Mouse (Mus musculus): ENCODE data around the gene Rbfox3. TPM values are rescaled to one million over a fixed set of nuclear protein-coding genes. Genes with fewer than 3 reads are reported as not detected.

Rbfox3 gene
- polyA plus RNA-seq, 1 experiment from 2014 or later, result 11.7 TPM

DNA sequence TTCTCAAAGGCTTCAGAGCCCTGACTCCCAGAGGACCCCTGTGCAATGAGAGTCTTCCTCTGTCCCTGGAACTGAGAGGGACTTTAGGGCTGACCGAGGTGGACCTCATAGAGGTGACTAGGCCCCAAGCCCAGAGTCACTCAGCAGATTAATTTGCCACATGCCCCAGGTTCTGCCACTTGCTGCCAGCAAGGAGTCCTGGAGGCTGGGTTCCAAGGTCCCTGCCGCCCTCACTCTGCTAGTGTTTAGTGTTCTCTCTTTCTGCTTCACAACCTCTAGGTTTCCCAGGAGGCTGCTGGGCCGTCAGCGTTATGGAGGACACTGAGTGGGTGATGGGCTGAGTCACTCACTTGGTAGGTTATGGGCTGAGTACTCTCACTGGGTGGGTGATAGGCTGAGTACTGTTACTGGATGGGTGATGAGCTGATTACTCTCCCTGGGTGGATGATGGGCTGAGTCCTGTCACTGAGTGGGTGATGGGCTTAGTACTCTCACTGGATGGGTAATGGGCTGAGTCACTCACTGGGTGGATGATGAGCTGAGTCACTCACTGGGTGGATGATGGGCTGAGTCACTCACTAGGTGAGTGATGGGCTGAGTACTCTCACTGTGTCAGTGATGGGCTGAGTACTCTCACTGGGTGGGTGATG lies 387.8 kb downstream of the Rbfox3 start:
- H3K27me3 ChIP-seq (ENCODE audit: insufficient read depth, poor library complexity, severe bottlenecking), result peaks cover 5% of the 10 kb centered on the region; the same call in 1 of the 2 replicates
- no peaks in the 10 kb centered on the region for H3K9me3 ChIP-seq
- H3K4me1 ChIP-seq (replicated peaks), result peaks cover 29% of the 10 kb centered on the region; the same call in 1 of the 2 replicates
- H3K27ac ChIP-seq, result 0 out of 2 replicates have a peak overlapping the region, but pooled peaks have one; percentile 13
- DNase-seq (ENCODE audit: low spot score), result no peak
- H3K4me3 ChIP-seq, result no peak overlapping the region
- 84% methylated on average over 4 of the region's 4 CpGs for WGBS
- H3K36me3 ChIP-seq, result no peaks in the 10 kb centered on the region

- H3K36me3 ChIP-seq, result no peaks in the 10 kb centered on the region
- no peaks in the 10 kb centered on the region for H3K9me3 ChIP-seq
- no peak for DNase-seq (ENCODE audit: low spot score)
- peaks cover 36% of the 10 kb centered on the region for H3K4me1 ChIP-seq (replicated peaks)
- no peak overlapping the region for H3K27ac ChIP-seq
- no peaks in the 10 kb centered on the region for H3K27me3 ChIP-seq (ENCODE audit: insufficient read depth, poor library complexity, severe bottlenecking)
- WGBS, result 90% methylated on average over 2 of the region's 2 CpGs
- H3K4me3 ChIP-seq, result no peak overlapping the region
These were observed 390.5 kb downstream of the Rbfox3 start for GRCm38 (mm10) chr11:118520932-118521331.

- no peak for DNase-seq (ENCODE audit: low spot score)
- Histone ChIP-seq H3K27me3 (ENCODE audit: insufficient read depth, poor library complexity, severe bottlenecking) (no peaks in the 10 kb centered on the region), H3K4me1 (replicated peaks) (peaks cover 33% of the 10 kb centered on the region), H3K36me3 (no peaks in the 10 kb centered on the region), H3K4me3 (no peak overlapping the region), H3K9me3 (no peaks in the 10 kb centered on the region), H3K27ac (no peak overlapping the region)
- WGBS, result 56% methylated on average over 5 of the region's 5 CpGs
These were observed 391.1 kb downstream of the Rbfox3 start for GRCm38 (mm10) chr11:118520251-118520650.

- no peak overlapping the region for H3K4me3 ChIP-seq
- WGBS, result 81% methylated on average over 7 of the region's 7 CpGs
- no peak for DNase-seq (ENCODE audit: low spot score)
- H3K36me3 ChIP-seq, result no peaks in the 10 kb centered on the region
- H3K27ac ChIP-seq, result no peak overlapping the region
- no peaks in the 10 kb centered on the region for H3K27me3 ChIP-seq (ENCODE audit: insufficient read depth, poor library complexity, severe bottlenecking)
- no peaks in the 10 kb centered on the region for H3K9me3 ChIP-seq
- H3K4me1 ChIP-seq (replicated peaks), result peaks cover 32% of the 10 kb centered on the region
These were observed 392.7 kb downstream of the Rbfox3 start for GRCm38 (mm10) chr11:118518743-118519142.

DNA sequence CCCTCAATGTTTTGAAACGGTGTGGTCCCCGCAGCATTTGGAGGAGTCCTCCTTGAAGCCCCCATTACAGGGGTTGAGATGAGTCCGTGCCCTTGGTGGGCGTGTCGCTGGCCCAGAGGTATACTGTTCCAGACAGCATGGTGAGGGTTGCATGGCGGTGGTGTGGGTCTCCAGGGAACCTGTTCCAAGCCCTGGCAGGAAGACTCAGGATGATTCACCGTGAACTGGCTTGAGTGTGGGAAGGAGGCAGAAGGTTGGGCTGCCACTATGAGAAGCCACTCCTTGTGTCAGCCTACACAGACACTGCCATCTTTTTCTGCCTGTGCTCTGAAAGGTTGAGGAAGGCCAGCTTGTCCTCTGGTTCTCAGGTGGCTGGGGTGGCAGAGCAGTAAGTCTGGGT lies 393.5 kb downstream of the Rbfox3 start:
- Histone ChIP-seq H3K27me3 (ENCODE audit: insufficient read depth, poor library complexity, severe bottlenecking) (no peaks in the 10 kb centered on the region), H3K9me3 (no peaks in the 10 kb centered on the region), H3K4me1 (replicated peaks) (peaks cover 39% of the 10 kb centered on the region), H3K4me3 (no peak overlapping the region), H3K27ac (no peak overlapping the region; the same call in 1 of the 2 replicates), H3K36me3 (no peaks in the 10 kb centered on the region)
- WGBS, result 89% methylated on average over 7 of the region's 7 CpGs
- no peak for DNase-seq (ENCODE audit: low spot score)

DNA sequence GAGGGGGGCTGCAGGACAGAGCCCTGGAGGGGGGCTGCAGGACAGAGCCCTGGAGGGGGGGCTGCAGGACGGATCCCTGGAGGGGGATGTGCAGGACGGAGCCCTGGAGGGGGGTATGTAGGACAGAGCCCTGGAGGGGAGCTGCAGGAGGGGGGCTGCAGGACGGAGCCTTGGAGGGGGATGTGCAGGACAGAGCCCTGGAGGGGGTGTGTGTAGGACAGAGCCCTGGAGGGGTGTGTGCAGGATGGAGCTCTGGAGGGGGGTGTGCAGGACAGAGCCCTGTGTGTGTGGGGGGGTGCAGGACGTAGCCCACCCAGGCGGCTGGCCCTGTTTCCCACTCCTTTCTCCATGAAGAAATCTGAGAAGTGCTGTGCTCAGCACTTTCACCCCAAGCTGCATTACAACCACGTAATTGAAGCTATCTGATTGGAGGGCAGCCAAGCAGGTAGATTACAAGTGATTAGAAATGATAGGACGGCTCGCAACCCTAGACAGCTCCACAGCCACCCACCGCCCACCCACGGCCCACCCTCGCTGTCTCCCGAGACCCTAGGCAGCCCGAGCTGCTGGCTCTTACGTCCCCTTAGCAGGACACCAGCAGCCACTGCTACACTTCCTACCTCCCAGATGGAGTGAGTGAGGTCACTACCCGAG lies 399.0 kb downstream of the Rbfox3 start:
- H3K27me3 ChIP-seq (ENCODE audit: insufficient read depth, poor library complexity, severe bottlenecking), result 0 out of 2 replicates have a peak, but pooled peaks cover 14% of the 10 kb centered on the region
- no peaks in the 10 kb centered on the region for H3K36me3 ChIP-seq
- 54% methylated on average over 15 of the region's 15 CpGs for WGBS
- H3K9me3 ChIP-seq, result no peaks in the 10 kb centered on the region
- H3K27ac ChIP-seq, result peak overlapping the region; percentile 47
- no peak for DNase-seq (ENCODE audit: low spot score)
- peaks cover 57% of the 10 kb centered on the region for H3K4me1 ChIP-seq (replicated peaks)
- H3K4me3 ChIP-seq, result no peak overlapping the region; the same call in 1 of the 2 replicates

DNA sequence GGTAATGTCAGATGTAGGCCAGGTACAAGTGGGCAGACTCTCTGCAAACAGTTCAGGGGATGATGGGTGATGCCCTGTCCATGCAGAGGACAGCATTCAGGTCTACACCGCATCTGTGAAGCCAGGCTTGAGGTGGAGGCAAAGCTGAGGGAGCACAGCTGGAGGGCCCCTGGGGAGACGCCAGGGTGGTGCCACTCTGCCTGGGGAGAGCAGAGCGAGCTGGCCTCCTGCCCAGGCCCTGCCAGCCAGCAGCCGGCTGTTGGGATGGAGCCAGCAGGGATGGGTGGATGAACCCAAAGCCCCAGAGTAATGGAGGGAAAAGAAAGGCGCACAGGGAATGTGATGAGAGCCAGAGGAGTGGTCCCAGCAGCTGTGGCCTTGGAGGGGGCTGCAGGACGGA lies 399.5 kb downstream of the Rbfox3 start:
- Histone ChIP-seq H3K4me1 (replicated peaks) (peaks cover 54% of the 10 kb centered on the region), H3K9me3 (no peaks in the 10 kb centered on the region), H3K4me3 (no peak overlapping the region), H3K36me3 (no peaks in the 10 kb centered on the region), H3K27me3 (ENCODE audit: insufficient read depth, poor library complexity, severe bottlenecking) (peaks cover 14% of the 10 kb centered on the region; the same call in 1 of the 2 replicates), H3K27ac (peak overlapping the region; percentile 47)
- DNase-seq (ENCODE audit: low spot score), result no peak
- WGBS, result 65% methylated on average over 6 of the region's 6 CpGs

- H3K4me1 ChIP-seq (replicated peaks), result peaks cover 35% of the 10 kb centered on the region
- H3K9me3 ChIP-seq, result no peaks in the 10 kb centered on the region
- H3K4me3 ChIP-seq, result no peak overlapping the region
- no peaks in the 10 kb centered on the region for H3K36me3 ChIP-seq
- DNase-seq (ENCODE audit: low spot score), result no peak
- 82% methylated on average over 7 of the region's 7 CpGs for WGBS
- H3K27me3 ChIP-seq (ENCODE audit: insufficient read depth, poor library complexity, severe bottlenecking), result peaks cover 44% of the 10 kb centered on the region
- peak overlapping the region; percentile 36; the same call in 1 of the 2 replicates for H3K27ac ChIP-seq
These were observed 403.1 kb downstream of the Rbfox3 start for GRCm38 (mm10) chr11:118508341-118508740.

- Histone ChIP-seq H3K27ac (no peak overlapping the region), H3K27me3 (ENCODE audit: insufficient read depth, poor library complexity, severe bottlenecking) (peaks cover 48% of the 10 kb centered on the region)
These were observed 403.5 kb downstream of the Rbfox3 start for GRCm38 (mm10) chr11:118507904-118508303.

DNA sequence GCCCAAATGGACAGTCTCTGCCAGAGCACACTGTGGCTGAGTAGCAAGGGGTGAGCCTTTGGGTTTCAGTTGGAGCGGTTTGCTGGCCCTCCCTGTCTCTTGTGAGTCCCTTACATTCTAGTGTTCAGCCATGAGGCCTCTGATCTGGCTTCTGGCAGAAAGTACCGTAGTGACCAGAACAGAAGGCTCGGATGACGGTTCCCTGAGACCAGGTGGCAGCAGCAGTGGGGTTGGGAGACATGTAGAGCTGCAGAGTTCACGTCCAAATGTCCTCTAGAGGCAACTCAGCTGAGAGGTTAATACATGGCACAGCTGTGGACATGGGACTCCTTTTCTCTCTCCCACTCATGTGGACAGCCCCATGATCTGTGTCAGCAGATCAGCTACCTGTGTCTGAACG lies 404.3 kb downstream of the Rbfox3 start:
- peaks cover 35% of the 10 kb centered on the region for H3K4me1 ChIP-seq (replicated peaks)
- no peak for DNase-seq (ENCODE audit: low spot score)
- no peaks in the 10 kb centered on the region for H3K9me3 ChIP-seq
- 88% methylated on average over 6 of the region's 6 CpGs for WGBS
- no peaks in the 10 kb centered on the region for H3K36me3 ChIP-seq
- peaks cover 56% of the 10 kb centered on the region for H3K27me3 ChIP-seq (ENCODE audit: insufficient read depth, poor library complexity, severe bottlenecking)
- no peak overlapping the region for H3K4me3 ChIP-seq
- no peak overlapping the region for H3K27ac ChIP-seq

More at GRCm38 (mm10) chr11:118507904-118508303, 403.5 kb downstream of the Rbfox3 start:
- Histone ChIP-seq H3K9me3 (no peaks in the 10 kb centered on the region), H3K4me3 (no peak overlapping the region), H3K36me3 (no peaks in the 10 kb centered on the region), H3K4me1 (replicated peaks) (peaks cover 35% of the 10 kb centered on the region)
- peak; percentile 80 for DNase-seq (ENCODE audit: low spot score)
- WGBS, result 35% methylated on average over 5 of the region's 5 CpGs

DNA sequence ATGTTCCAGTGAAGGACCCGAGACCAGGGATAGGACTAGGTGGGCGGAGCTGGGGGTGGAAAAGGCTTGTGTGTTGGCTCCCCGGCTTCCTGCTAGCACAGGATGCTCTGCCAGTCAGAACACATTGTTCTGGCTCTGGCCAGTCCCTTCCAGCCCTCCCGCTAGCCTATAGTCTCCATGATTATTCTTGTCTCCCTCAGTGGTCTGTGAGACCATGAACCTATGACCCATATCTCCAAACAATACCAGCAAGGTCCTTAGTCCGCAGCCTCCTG lies 407.3 kb downstream of the Rbfox3 start:
- Histone ChIP-seq H3K4me1 (replicated peaks) (peaks cover 39% of the 10 kb centered on the region), H3K9me3 (no peaks in the 10 kb centered on the region), H3K27ac (no peak overlapping the region), H3K36me3 (no peaks in the 10 kb centered on the region), H3K27me3 (ENCODE audit: insufficient read depth, poor library complexity, severe bottlenecking) (peaks cover 44% of the 10 kb centered on the region), H3K4me3 (no peak overlapping the region)
- 61% methylated on average over 5 of the region's 5 CpGs for WGBS
- DNase-seq (ENCODE audit: low spot score), result no peak

DNA sequence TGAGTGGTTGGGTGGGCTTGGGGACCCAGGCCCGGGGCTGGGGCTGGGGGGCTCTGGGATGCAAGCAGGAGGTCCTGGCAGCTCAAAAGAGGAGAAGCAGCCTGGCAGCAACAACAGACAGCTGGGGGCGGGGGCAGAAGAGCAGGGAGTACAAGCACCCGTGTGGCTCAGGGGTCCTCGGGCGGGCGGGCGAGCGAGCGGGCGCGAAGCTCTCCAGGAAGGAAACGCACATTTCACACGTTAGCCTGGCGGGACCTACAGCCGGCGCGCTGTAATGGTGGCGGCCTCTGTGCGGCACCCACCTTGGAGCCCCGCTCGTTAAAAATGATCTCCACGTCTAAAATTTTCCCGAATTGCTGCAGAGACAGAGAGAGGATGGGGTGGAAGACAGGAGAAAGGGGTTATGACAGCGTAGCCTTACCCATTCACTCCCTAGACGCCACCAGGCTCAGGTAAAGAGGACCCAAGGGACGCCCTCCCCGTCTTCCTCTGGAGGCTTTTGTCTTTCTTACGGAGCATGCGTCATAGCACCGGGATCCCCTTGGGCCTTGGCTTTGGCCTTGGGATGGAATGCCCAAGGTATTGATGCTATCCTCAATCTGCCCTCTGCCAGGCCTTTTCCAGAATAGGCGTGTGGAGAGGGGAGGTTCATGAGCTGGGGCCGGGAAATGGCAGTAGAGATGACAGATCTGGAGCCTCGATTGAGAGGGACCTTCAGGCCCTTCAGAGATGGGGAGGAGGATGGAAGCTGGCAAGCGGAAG lies 407.8 kb downstream of the Rbfox3 start:
- H3K4me1 ChIP-seq (replicated peaks), result peaks cover 37% of the 10 kb centered on the region
- H3K27ac ChIP-seq, result peak overlapping the region; percentile 46
- 30% methylated on average over 34 of the region's 34 CpGs for WGBS
- H3K36me3 ChIP-seq, result no peaks in the 10 kb centered on the region
- no peak for DNase-seq (ENCODE audit: low spot score)
- no peaks in the 10 kb centered on the region for H3K9me3 ChIP-seq
- 0 out of 2 replicates have a peak overlapping the region, but pooled peaks have one; percentile 16 for H3K4me3 ChIP-seq
- peaks cover 44% of the 10 kb centered on the region for H3K27me3 ChIP-seq (ENCODE audit: insufficient read depth, poor library complexity, severe bottlenecking)

DNA sequence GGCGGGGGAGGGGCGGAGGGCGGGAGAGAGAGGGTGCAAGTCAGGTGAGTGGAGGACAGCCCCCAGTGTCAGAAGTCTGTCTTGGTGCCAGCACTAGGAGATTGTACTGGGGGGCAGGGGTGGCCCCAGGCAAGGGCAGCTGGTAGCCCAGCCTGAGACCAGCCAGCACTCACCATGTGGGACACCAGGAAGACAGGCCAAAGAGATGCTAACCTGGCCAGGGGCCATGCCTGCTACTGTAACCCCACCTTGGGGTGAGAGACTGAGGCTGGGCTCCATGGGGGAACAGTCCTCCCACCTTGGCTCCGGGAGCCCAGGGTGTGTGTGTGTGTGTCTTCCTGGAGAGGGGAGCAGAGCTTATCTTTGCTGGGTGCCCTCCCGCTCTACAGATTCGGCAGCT lies 408.4 kb downstream of the Rbfox3 start:
- H3K27me3 ChIP-seq (ENCODE audit: insufficient read depth, poor library complexity, severe bottlenecking), result peaks cover 44% of the 10 kb centered on the region
- no peaks in the 10 kb centered on the region for H3K9me3 ChIP-seq
- H3K36me3 ChIP-seq, result no peaks in the 10 kb centered on the region
- H3K4me3 ChIP-seq, result 0 out of 2 replicates have a peak overlapping the region, but pooled peaks have one; percentile 16
- H3K27ac ChIP-seq, result peak overlapping the region; percentile 46
- no peak for DNase-seq (ENCODE audit: low spot score)
- WGBS, result 50% methylated on average over 6 of the region's 6 CpGs
- H3K4me1 ChIP-seq (replicated peaks), result peaks cover 31% of the 10 kb centered on the region

All from hindbrain, embryonic 10.5 days (tissue).